Comparison of ENCODE assay signal across 8 mouse cellular contexts in the genomic region with DNA sequence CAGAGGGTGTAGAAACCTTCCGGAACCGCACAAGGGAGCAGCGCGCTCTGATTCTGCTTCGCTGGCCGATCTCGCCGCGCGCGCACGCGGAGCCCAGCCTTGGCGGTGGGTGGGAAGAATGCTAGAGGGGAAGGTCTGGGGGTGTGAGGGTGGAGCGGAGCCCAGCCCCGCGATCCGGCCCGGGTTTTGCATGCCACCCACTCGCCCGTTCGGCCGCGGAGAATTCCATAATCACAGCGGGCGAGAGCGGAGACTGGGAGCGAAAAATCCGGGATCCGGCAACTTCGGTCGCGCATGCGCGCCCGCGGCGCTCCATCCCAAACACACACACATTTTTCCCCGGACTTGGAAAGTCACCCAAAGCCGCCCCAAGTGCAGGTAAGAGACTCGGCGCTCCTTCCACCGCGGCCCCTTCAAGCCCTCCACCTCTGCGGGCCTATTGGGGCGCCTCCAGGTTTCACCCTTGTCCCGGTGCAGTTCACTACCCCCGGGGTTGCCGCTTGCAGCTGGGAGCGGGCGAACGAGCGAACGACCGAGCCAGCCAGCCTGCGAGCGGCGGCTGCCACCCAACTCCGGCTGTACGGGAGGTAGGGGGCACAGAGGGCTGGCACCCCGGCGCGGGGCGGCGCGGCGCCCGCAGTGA. TPM values are rescaled to one million over a fixed set of nuclear protein-coding genes. Genes with fewer than 3 reads are reported as not detected.
DNase-seq lines count a peak whose midpoint lies in the region; ATAC-seq and TF ChIP-seq lines count a peak whose summit lies in the region.

A gene (plus strand): TSS at position 293 of the 643 bp plus-strand sequence.

- TF ChIP-seq POLR2A in cerebellum, adult 2 months (IDR thresholded peaks at IDR 0.05; ENCODE audit: borderline replicate concordance, insufficient read depth, low read length), result no peak

- no peaks in the 10 kb centered on the region; the same call in 1 of the 2 replicates for H3K4me1 ChIP-seq in cerebellum, adult 2 months (ENCODE audit: control insufficient read depth, insufficient read depth, low read length)
- no peaks in the 10 kb centered on the region; the same call in 1 of the 2 replicates for H3K4me1 ChIP-seq in liver, embryonic 16.5 days (ENCODE audit: control insufficient read depth, low read depth, low read length)

- H3K4me3 ChIP-seq in cerebellum, adult 2 months (replicated peaks; ENCODE audit: insufficient read depth, low read depth, low read length), result peak within 1 kb of the TSS; percentile 50
- peak within 1 kb of the TSS; percentile 52 for H3K4me3 ChIP-seq in liver, embryonic 16.5 days (ENCODE audit: low read depth, low read length)

- peaks cover 6% of the 10 kb centered on the region; the same call in 1 of the 2 replicates for H3K27me3 ChIP-seq in cerebellum, adult 2 months (ENCODE audit: control insufficient read depth, insufficient read depth, low read length)
- peaks cover 70% of the 10 kb centered on the region for H3K27me3 ChIP-seq in liver, embryonic 16.5 days (ENCODE audit: control insufficient read depth, insufficient read depth, low read depth, low read length)

- TF ChIP-seq CTCF in cerebellum, adult 2 months (IDR thresholded peaks at IDR 0.05; ENCODE audit: borderline replicate concordance, insufficient read depth, low read depth, low read length), result no peak

- intact Hi-C loops in heart, postnatal 36 days (cut with DNase I), result loop anchor here (1.0 to 2.0 kb wide), 2 partner anchors 61 to 110 kb away; no protein-coding TSS in a partner anchor

- no peak within 1 kb of the TSS for H3K9ac ChIP-seq in liver, embryonic 16.5 days (ENCODE audit: low read depth, low read length)

- DNase-seq in MN1 (ENCODE audit: low spot score), result peak; percentile 73
- DNase-seq in cerebellum, adult 2 months, result peak; percentile 75 to 78
- peak; percentile 96 for DNase-seq in forelimb bud, embryonic 11.5 days (ENCODE audit: low read depth, low spot score)
- DNase-seq in heart, postnatal 36 days, result peak; percentile 91 to 95
- peak; percentile 74 to 89 for DNase-seq in layer of hippocampus, adult 18-20 months (ENCODE audit: low spot score in 2 of 2)
- DNase-seq in ovary, adult 18-20 months (ENCODE audit: low spot score), result peak; percentile 85
- DNase-seq in yolk sac, embryonic 10.5 days (ENCODE audit: low spot score), result peak; percentile 89

- H3K27ac ChIP-seq in cerebellum, adult 2 months (ENCODE audit: insufficient read depth, low read length), result no peak within 1 kb of the TSS
- no peak within 1 kb of the TSS for H3K27ac ChIP-seq in liver, embryonic 16.5 days (ENCODE audit: low read length)

- no peaks in the 10 kb centered on the region for H3K36me3 ChIP-seq in liver, embryonic 16.5 days (ENCODE audit: control insufficient read depth, insufficient read depth)

- under 1% methylated on average over 68 of the region's 68 CpGs for WGBS in cerebellum, adult 2 months
- WGBS in liver, embryonic 16.5 days (ENCODE audit: insufficient replicate concordance), result under 1% methylated on average over 68 of the region's 68 CpGs

- ATAC-seq in liver, embryonic 16.5 days (ENCODE audit: low read depth), result peak; percentile 32; the same call in 1 of the 2 replicates

- peak within 1 kb of the TSS; percentile 73 for H3K4me2 ChIP-seq in liver, embryonic 16.5 days (ENCODE audit: low read depth, low read length)

- no peaks in the 10 kb centered on the region for H3K9me3 ChIP-seq in liver, embryonic 16.5 days (replicated peaks; ENCODE audit: control insufficient read depth, low read length)

RNA-seq across cellular contexts. Expression of the gene that starts here (rescaled TPM):
- 1.4 and 1.5 TPM in 2 replicates for polyA plus RNA-seq in cerebellum, adult 2 months (2012; rRNA removed)
- total RNA-seq in heart, postnatal 36 days (2021), result 10 to 100 TPM; 38.7 to 45.3 TPM
- total RNA-seq in layer of hippocampus, adult 18-20 months (2021), result under 1 TPM; 0.61 to 0.62 TPM
- 0.36 and 0.51 TPM in 2 replicates for polyA plus RNA-seq in liver, embryonic 16.5 days (2015; fragmentation: Nextera tagmentation; extraction: Ambion mirVana)

Comparison
In these comparisons a context has a peak if more than half of its experiments do, and no peak if none do; other contexts are left out.
1. RNA of the gene that starts here (total RNA-seq): 38.7 to 45.3 TPM in heart, postnatal 36 days; 0.61 to 0.62 TPM in layer of hippocampus, adult 18-20 months; every median in the first group is over 10 times any median in the second.
2. Peak in DNase-seq in layer of hippocampus, adult 18-20 months; RNA of the gene not detected or under 1 TPM.
3. Peak in ATAC-seq, H3K4me3 ChIP-seq and H3K4me2 ChIP-seq in liver, embryonic 16.5 days; RNA of the gene not detected or under 1 TPM.
4. Peak in every context shown above with its lines, with median percentiles within 50 percentile points of each other: DNase-seq.